Mouse (Mus musculus) liver, postnatal 0 days (tissue): ENCODE measurements around the gene Wdfy1.

Source experiments
- CTCF ChIP-seq: sonication (generic); IDR thresholded peaks from 2 replicates; pipeline ENCODE4 v1.5.1; 2016; ENCODE audit warnings: antibody characterized with exemption, low read depth
- EP300 ChIP-seq: IDR thresholded peaks from 2 replicates; pipeline ENCODE4 v1.6.1; 2016; ENCODE audit warnings: antibody characterized with exemption, low read depth, mild to moderate bottlenecking

DNA sequence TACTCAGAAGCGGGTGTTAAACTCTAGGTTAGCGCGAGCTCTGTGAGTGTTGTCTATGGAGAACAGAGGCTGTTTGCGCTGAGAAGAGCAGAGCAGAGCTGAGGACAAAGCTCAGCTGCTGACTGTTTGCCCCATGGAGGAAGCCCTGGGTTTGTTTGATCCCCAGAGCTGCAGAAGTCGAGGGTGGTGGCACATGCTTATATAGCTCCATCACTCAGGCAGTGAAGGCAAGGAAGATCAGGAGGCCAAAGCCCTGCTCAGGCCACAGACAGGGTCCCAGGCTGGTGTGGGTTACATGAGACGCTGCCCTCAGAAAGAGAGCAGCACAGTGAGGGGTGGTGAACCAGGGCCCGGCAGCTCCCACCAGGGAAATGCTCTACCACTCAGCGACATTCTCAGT lies 65.7 kb downstream of the Wdfy1 start:
- no peak for TF ChIP-seq CTCF
- TF ChIP-seq EP300 = no peak
